Mouse (Mus musculus) urinary bladder, postnatal 25 days (tissue): Measurements from ENCODE around the gene Klk5.

Experiments
- DNase-seq: peaks from one replicate; pipeline ENCODE4 v3.0.0; 2022; ENCODE audit warnings: low spot score

Klk5 gene

GRCm38 (mm10) chr7:43841701-43842100, at the start of gene Klk5:
TSS of gene Klk5 (plus strand) at chr7:43841971.
- DNase-seq: no peak

DNA sequence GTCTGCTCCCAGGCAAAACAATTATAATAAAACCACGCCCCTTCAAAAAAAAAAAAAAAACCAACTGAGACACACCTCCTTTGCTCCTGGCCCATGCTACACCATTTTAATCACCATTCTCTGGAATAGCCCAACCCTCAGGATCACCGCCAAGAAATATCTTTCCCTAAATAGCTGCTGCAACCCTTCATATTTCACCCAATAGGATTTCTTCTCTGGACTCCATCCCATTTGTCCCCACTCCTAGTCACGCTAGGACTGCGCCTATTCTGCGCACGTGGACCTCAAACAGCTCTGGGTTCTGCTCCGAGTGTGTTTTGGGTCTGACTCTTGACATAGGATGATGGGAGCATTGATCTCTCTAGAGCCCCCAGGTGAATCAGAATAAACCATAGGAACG, 45.4 kb upstream of the Klk5 start:
- no peak for DNase-seq

GRCm38 (mm10) chr7:43797333-43797769, 44.4 kb upstream of the Klk5 start, which contains the start of gene Klk8:
TSS of gene Klk8 (plus strand) at chr7:43797577.
- DNase-seq: peak; percentile 28

DNA sequence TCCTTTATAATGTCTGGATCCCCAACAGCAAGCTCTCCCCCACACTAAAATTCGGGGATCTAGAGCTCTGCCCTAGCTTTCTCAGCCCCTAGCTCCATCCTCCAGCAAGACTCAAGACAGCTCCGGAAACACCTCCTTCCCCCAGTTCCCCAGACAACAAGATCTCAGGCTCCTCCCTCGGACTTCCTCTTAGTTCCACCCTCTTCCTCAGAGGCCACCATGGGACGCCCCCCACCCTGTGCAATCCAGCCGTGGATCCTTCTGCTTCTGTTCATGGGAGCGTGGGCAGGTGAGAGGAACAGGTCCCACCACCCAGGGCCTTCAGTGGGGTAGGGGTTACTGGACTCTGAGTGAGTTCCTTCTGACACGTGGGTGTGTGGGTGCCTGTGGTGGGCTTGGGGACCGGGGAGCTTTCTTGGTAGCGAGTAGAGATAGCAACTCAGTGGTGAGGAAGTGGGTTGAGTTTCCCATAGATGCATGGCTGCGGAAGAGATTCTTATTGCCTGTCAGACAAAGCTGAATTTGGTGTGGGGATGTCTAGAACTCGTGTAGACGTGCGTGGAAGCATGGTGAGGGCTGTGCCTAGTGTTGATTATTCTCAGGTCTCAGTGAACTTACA, 43.8 kb upstream of the Klk5 start:
- DNase-seq: no peak

- DNase-seq: no peak
Measured at GRCm38 (mm10) chr7:43799876-43800275, 41.9 kb upstream of the Klk5 start.

DNA sequence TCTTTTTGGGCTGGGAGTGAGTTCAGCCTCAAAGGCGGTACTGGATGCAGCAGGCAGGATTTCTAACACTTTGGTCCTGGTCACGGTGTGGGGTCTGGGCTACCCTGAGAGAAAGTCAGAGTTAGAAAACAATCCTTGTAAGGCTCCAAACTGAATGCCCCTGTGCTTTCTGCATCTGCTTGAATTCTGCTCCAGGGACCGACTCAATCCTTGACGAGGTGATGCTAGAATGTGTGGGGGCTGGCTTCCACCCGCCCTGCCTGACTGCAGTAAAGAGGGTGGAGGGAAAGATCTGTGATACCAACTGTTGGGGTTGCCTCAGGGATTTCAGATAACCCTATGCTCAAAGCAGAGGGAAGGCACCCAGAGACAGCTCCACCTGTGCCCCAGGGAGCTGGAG, 30.8 kb upstream of the Klk5 start, which contains the start of gene Klk7:
Klk7 (plus strand) TSS at position 301 of the 400 bp plus-strand sequence.
- no peak for DNase-seq

GRCm38 (mm10) chr7:43815211-43815610, 26.6 kb upstream of the Klk5 start:
- DNase-seq: no peak

DNA sequence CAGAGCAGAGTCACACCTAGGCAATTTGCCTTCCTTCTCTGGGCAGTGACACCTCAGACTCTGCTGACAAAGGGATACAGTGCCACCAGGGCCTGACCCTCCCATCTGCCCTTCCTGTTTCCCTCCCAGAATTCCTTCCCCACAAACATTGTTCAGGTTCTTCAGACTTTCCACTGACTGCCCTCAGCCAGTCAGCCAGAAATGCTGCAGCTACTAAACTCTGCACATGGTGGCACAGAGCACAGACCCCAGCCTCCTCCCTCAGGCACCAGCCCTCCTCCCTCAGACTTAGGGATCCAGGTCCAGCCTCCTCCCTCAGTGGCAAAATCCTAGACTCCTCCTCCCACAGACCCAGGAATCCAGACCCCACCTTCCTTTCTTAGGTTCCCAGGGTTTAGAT, 25.0 kb upstream of the Klk5 start:
- DNase-seq: no peak

- DNase-seq: no peak
Measured at GRCm38 (mm10) chr7:43821581-43821980, 20.2 kb upstream of the Klk5 start.

DNA sequence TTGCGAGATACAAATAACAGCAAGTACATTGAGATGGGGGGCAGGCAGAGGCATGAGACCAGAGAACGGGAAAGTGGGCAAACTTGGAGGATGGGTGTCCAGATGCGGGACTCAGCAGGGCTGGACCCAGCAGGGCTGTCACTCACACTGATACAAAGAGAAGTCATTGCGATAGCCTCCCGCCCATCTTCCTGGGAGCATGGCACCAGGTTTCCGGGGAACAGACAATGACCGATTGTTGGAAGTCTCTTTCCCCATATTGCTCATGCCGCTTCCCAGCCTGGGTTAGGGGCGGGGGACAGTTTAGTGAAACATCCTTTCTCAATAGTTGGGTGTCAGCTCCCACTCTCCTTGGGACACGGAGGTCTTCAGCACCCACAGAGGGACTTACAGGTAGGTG, 17.6 kb upstream of the Klk5 start, which contains the start of gene Klk6:
Klk6 (plus strand) TSS at position 301 of the 400 bp plus-strand sequence.
- no peak for DNase-seq

DNA sequence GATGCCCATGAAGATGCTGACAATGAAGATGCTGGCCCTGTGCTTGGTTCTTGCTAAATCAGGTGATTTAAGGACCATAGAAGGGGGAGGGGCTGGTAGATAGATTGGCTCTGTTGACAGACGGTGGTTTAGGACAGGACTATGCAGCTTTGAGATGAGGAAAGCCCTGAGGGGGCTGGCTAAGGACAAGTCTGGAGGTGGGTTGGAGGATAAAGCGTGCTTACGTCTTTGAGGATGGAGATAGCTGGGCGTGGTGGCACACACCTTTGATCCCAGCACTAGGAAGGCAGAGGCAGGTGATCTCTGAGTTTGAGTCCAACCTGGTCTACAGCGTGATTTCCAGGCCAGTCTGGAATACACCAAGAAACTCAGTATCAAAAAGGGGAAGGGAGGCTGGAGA, 15.7 kb upstream of the Klk5 start:
- DNase-seq: no peak

GRCm38 (mm10) chr7:43827706-43828105, 14.1 kb upstream of the Klk5 start:
- DNase-seq: no peak

DNA sequence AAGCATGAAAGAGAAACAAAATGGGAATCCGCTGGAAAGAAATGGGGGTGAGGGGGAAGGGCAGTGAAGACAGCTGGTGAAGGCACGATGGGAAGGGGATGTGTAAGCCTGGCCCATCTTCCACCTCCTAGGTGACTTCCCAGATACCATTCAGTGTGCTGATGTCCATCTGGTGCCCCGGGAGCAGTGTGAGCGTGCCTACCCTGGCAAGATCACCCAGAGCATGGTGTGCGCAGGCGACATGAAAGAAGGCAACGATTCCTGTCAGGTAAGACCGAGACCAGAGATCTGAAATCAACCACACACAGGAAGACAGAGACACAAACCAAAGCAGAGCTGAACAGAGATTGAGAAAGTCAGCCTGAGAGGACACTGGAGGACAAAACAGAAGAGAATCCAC, 12.8 kb upstream of the Klk5 start:
- no peak for DNase-seq

GRCm38 (mm10) chr7:43843801-43844200, 2.0 kb downstream of the Klk5 start:
- DNase-seq: no peak

DNA sequence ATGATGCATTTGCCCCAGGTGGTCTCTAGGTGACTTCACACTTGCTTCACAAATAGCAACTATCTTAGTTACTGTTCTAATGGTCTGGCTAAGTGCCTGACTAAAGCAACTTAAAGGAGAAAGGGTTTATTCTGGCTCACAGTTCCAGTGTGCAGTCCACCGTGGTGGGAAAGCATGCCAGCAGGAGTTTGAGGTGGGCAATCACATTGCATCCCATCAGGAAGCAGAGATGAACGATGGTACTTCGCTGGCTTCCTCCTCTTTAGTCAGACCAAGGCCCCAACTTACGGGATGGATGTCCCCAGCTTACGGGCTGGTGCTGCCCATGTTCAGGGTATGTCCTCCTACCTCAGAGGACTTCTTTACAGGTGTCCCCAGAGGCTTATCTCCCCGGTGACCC, 9.8 kb downstream of the Klk5 start:
- DNase-seq: no peak

GRCm38 (mm10) chr7:43854642-43855380, 13.0 kb downstream of the Klk5 start:
- DNase-seq: no peak

- DNase-seq: no peak
Measured at GRCm38 (mm10) chr7:43855709-43856108, 13.9 kb downstream of the Klk5 start.

- no peak for DNase-seq
Measured at GRCm38 (mm10) chr7:43856307-43856706, 14.5 kb downstream of the Klk5 start.

GRCm38 (mm10) chr7:43857501-43857900, 15.7 kb downstream of the Klk5 start:
- no peak for DNase-seq

- no peak for DNase-seq
Measured at GRCm38 (mm10) chr7:43860411-43860810, 18.6 kb downstream of the Klk5 start.

DNA sequence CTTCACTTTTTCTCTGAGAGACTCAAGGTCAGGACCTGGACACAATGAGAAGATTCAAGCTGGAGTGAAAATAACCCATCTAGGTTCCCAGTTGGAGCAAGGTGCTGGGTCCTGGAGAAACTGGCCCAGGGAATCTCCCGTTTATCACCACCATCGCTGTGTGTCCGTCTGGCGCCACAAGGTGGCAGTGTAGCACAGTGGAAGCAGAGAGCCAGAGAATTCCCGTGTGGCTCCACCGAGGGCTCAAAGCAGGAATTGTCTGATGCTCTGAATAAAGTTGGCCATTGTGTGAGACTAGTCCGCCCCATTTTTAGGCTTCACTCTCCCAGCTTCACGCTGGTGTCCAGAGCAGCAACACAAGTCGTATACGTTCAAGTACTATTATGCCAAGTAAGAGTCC, 31.5 kb downstream of the Klk5 start:
- DNase-seq: peak; percentile 72

DNA sequence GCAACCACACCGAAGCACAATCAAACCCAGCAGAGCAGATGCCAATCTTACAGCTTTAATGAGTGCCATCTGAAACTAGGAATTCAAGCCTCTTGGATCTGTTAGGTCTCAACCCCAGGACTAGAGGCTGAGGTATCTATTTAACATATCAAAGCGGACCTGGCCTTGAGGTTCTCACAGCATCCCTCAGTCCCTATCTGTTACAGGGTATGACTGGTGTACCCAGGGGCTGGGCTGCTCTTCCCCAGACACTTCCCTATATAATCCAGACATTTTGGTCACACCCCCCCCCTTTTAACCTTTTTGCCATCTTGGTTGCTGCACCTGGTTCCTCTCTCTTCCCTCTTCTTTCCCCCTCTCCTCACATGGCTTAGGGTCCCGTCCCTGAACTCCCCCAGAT, 31.9 kb downstream of the Klk5 start:
- no peak for DNase-seq

GRCm38 (mm10) chr7:43874868-43875375, 33.2 kb downstream of the Klk5 start:
- no peak for DNase-seq
